Mouse (Mus musculus) spleen, postnatal 10 days (tissue): ENCODE measurements around the gene Naa30.
A peak's percentile ranks its signal among the peaks of the same experiment; 100 is the strongest.

Experiments used
- DNase-seq, 2 experiments: peaks; one replicate each; pipeline ENCODE4 v3.0.0; 2021 to 2022; ENCODE audit warnings: low spot score in 2 of 2

Naa30 gene

GRCm38 (mm10) chr14:49226471-49226870, 54.4 kb downstream of the Naa30 start:
- no peak for DNase-seq

DNA sequence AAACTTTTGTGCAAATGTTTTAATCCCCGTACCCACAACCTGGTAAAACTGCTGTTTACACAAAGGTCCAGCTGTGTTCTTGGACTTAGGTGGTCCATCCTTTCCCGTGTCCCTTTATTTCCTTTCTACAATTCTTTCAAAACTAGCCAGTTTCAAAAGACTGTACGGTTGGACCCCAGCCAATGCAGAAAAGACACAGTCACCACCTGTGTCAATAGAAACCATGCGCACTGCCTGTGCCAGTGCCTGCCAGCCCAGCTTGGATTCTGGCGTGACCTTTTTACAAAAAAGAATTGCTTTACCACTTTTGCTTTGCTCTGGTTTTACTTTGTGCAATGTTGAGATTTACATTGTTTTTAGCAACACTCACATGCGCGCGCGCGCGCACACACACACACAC, 55.0 kb downstream of the Naa30 start:
- DNase-seq: no peak

DNA sequence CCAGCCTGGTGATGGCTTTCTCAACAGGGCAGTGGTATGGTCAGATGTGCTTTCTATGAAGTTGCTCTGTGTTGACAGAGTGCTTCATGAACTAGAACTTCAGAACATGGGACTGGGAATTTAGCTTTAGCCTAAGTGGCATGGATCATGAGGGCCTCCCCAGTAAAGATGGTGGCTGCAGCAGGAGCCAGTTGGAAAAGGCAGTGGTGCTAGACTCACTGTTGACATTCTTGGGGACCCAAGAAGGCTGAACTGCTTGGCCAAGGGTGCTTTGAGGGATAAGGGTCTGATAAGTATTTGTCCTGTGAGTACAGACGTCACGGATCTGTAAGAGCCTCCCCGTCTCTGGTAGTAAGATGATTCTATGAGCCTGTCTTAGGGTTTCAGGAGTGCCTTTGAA, 59.8 kb downstream of the Naa30 start:
- DNase-seq: no peak

- DNase-seq: peak; percentile 12 to 66
Measured at GRCm38 (mm10) chr14:49234788-49235515, 62.9 kb downstream of the Naa30 start.

GRCm38 (mm10) chr14:49238206-49238605, 66.2 kb downstream of the Naa30 start:
- DNase-seq: peak in 1 of 2 experiments; percentile 44
